Mouse (Mus musculus) myocyte (in vitro differentiated cells): ENCODE results near the gene Nfkbib.

ENCODE experiments used
- CEBPB ChIP-seq: IDR thresholded peaks from 2 replicates; pipeline ENCODE4 v1.6.1; 2011; ENCODE audit warnings: mild to moderate bottlenecking, moderate library complexity; ENCODE audit not compliant: poor library complexity, insufficient read depth, severe bottlenecking
- E2F4 ChIP-seq: IDR thresholded peaks from one replicate; pipeline ENCODE4 v1.6.1; 2011; ENCODE audit warnings: mild to moderate bottlenecking, control low read depth, moderate library complexity; ENCODE audit not compliant: insufficient read depth
- MAX ChIP-seq: IDR thresholded peaks from one replicate; pipeline ENCODE4 v1.6.1; 2011; ENCODE audit warnings: low read depth, mild to moderate bottlenecking, control low read depth
- POLR2A ChIP-seq: IDR thresholded peaks from one replicate; pipeline ENCODE4 v1.6.1; 2011; ENCODE audit warnings: low read depth, mild to moderate bottlenecking, control low read depth, moderate library complexity; ENCODE audit not compliant: insufficient read length
- POLR2AphosphoS2 ChIP-seq: IDR thresholded peaks from one replicate; pipeline ENCODE4 v1.6.1; 2011; ENCODE audit warnings: low read depth, control low read depth; ENCODE audit not compliant: insufficient read length
- TCF3 ChIP-seq: IDR thresholded peaks from one replicate; pipeline ENCODE4 v1.6.1; 2011; ENCODE audit warnings: low read depth, control low read depth; ENCODE audit not compliant: insufficient read length
- USF1 ChIP-seq: IDR thresholded peaks from one replicate; pipeline ENCODE4 v1.6.1; 2011; ENCODE audit warnings: low read depth, mild to moderate bottlenecking, control low read depth, moderate library complexity

GRCm38 (mm10) chr7:28809401-28810089 is 42.2 kb upstream of the Nfkbib start:
- TF ChIP-seq MAX (no peak), E2F4 (no peak), POLR2AphosphoS2 (peak; percentile 57), POLR2A (peak; percentile 74), TCF3 (no peak), CEBPB (no peak), USF1 (no peak)
